Mouse (Mus musculus) heart, postnatal 14 days (tissue): ENCODE measurements around the gene Bckdha. TPM values are rescaled to one million over a fixed set of nuclear protein-coding genes. Genes with fewer than 3 reads are reported as not detected.

Experiments
- total RNA-seq, 2 experiments: library from RNA; stranded (reverse); gene quantifications; 2 replicates each; pipeline ENCODE4 v1.2.3; 2021

Gene Bckdha
- total RNA-seq, 2 experiments from 2014 or later: 132 to 146 TPM

Other genes starting within 250 kb of the Bckdha start
- not detected for gene Cxcl17, start 246.1 kb downstream of the Bckdha start, total RNA-seq
- gene Ceacam1, start 181.4 kb downstream of the Bckdha start, total RNA-seq: 10 to 100 TPM; 14.3 to 17.4 TPM
- 1 to 10 TPM; 1.9 to 2.0 TPM for gene Ceacam2, start 119.1 kb downstream of the Bckdha start, total RNA-seq
- gene Erich4, start 43.1 kb downstream of the Bckdha start, total RNA-seq: under 1 TPM in 1 of 2 experiments, not detected in 1; 0.53 TPM
- 10 to 100 TPM; 55.5 to 60.6 TPM for gene Dmac2, start 39.6 kb downstream of the Bckdha start, total RNA-seq
- 1 to 10 TPM; 4.9 to 5.8 TPM for gene B3gnt8, start 32.3 kb downstream of the Bckdha start, total RNA-seq
- gene Exosc5, start 183 bp upstream of the Bckdha start, total RNA-seq: 10 to 100 TPM; 16.9 to 17.2 TPM
- gene Tmem91, start 16.2 kb upstream of the Bckdha start, total RNA-seq: under 1 TPM in 1 of 2 experiments, not detected in 1; 0.37 TPM
- gene B9d2, start 21.8 kb upstream of the Bckdha start, total RNA-seq: 10 to 100 TPM; 11.0 to 11.3 TPM
- 10 to 100 TPM; 31.7 to 36.1 TPM for gene Tgfb1, start 28.0 kb upstream of the Bckdha start, total RNA-seq
- gene Ccdc97, start 60.1 kb upstream of the Bckdha start, total RNA-seq: 10 to 100 TPM; 47.0 to 50.7 TPM
- 10 to 100 TPM; 88.8 to 89.0 TPM for gene Hnrnpul1, start 95.8 kb upstream of the Bckdha start, total RNA-seq
- 100 to 1,000 TPM in 1 of 2 experiments, 10 to 100 TPM in 1; 94.3 to 122 TPM for gene Axl, start 129.7 kb upstream of the Bckdha start, total RNA-seq
- 1 to 10 TPM; 5.4 to 6.1 TPM for gene Cyp2s1, start 157.9 kb upstream of the Bckdha start, total RNA-seq
- 1 to 10 TPM in 1 of 2 experiments, under 1 TPM in 1; 0.59 to 2.9 TPM for gene Cyp2b10, start 238.6 kb upstream of the Bckdha start, total RNA-seq